Mouse (Mus musculus): ENCODE results near the gene Tmem168.

Gene Tmem168

DNA sequence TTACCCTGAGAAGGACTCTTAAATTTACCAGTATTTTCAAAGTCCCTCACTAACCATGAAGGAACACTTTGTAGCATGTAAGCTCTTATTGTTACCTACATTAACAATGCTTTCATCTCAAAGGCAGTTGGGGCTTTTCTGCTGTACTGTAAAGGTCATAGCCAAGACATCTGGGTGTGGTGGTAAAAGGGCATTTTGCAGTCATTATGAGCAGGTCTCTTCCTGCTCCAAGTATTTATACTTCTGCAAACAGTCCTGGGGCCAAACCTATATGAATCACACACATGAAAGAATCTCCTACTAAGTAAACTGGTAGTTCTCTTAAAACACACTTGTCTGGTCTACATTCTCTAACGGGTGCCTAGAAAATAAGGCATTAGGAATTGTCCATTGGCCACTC is 25.8 kb downstream of the Tmem168 start:
- DNase-seq, result no peak

DNA sequence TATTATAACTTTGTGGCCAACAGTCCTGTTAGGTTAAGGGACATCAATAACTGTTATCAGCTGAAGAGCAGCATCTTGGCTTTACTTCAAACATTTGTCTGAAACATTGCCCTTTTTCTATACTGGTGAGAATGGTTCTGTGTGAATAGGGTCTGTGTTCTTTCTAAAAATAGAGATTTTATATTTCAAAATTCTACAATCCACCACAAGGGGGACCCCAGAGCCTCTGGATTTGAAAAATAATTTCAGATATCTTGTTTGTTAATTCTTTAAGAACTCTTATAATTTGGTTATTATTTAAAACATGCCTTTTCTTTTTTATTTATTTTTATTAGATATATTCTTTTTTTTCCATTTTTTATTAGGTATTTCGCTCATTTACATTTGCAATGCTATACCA is 42.2 kb downstream of the Tmem168 start:
- no peak for DNase-seq

DNA sequence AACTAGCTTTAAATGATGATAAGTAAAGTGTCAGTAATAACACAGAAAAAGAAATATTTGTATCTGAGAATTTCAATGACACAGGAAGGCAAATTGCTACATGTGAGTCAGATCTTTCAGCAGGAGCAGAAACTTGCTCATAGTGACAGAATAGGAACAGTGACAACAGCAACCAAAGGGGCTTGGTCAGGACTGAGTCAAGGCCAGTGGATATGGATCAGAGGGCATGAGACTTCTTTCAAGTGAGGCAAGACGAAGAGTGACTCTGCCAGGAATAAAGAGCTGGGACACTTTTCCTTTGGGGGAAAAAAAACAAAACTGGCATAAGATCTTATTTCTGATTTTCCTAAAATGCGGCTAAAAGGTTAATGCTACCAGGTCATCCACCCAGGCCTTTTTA is 52.6 kb downstream of the Tmem168 start:
- DNase-seq, result no peak

GRCm38 (mm10) chr6:13541761-13542160 is 66.1 kb downstream of the Tmem168 start:
- DNase-seq, result no peak

DNA sequence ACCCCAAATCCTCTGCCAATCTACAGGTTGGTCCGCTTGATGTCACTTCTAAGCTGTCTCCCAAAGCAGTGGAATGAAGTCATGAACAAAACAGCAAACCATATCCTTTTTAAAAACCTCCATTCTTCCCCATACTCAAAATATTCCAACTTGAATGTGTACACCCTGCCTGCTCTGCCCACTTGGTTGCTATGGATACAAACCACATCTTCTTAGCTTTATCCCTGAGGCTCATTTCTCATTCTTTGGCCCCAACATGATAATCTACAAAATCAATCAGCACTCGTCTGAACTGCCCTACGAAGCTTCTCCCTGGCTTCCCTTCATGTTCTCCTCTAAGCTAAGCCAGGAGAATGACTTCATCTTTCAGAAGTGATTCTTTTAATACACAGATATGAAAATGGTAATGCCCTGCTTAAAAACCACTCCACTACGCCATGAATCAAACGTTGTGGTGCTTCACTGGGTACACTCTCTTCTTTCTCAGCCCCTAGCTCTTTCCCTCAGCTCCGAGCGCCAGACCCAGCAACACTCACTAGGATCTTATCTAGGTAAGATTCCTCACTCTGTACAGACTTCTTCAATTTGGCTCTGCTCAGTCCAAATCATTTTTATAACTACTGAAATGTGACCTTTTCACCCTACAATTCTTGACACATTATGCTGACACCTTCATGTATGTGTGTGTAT is 70.5 kb downstream of the Tmem168 start:
- DNase-seq, result no peak

Data from kidney, postnatal 14 days (tissue).